Mouse (Mus musculus) hindbrain, postnatal 0 days (tissue): ENCODE measurements around the gene Klf2. TPM values are rescaled to one million over a fixed set of nuclear protein-coding genes. Genes with fewer than 3 reads are reported as not detected.

ENCODE experiments used
- ATAC-seq: fragments of 200-750 bp; cut with Nextera tagmentation; 2 replicates; pipeline ENCODE4 v1.8.0; 2017; ENCODE audit warnings: mild to moderate bottlenecking, moderate TSS enrichment, moderate library complexity
- DNase-seq: peaks from one replicate; pipeline ENCODE4 v3.0.0-alpha.2; 2015; ENCODE audit warnings: low spot score
- H3K27ac ChIP-seq: fragments of 300-500 bp; sonication (generic); 2 replicates; pipeline ENCODE4 v1.5.1; 2014; ENCODE audit warnings: mild to moderate bottlenecking
- H3K27me3 ChIP-seq: fragments of 300-500 bp; sonication (generic); 2 replicates; pipeline ENCODE4 v1.6.1; 2014; ENCODE audit warnings: low read length, mixed read lengths; ENCODE audit not compliant: insufficient read depth
- H3K36me3 ChIP-seq: fragments of 300-500 bp; sonication (generic); 2 replicates; pipeline ENCODE4 v1.6.1; 2014; ENCODE audit warnings: low read length, mixed read lengths; ENCODE audit not compliant: insufficient read depth
- H3K4me1 ChIP-seq: fragments of 300-500 bp; sonication (generic); 2 replicates; pipeline ENCODE4 v1.6.1; 2014; ENCODE audit warnings: antibody characterized with exemption, low read length, mixed read lengths; ENCODE audit not compliant: insufficient read depth
- H3K4me2 ChIP-seq: fragments of 300-500 bp; sonication (generic); 2 replicates; pipeline ENCODE4 v1.6.1; 2014; ENCODE audit warnings: low read depth, mild to moderate bottlenecking, low read length, moderate library complexity, mixed read lengths
- H3K4me3 ChIP-seq: fragments of 300-500 bp; sonication (generic); 2 replicates; pipeline ENCODE4 v1.5.1; 2014; ENCODE audit warnings: low read length
- H3K9ac ChIP-seq: fragments of 300-500 bp; sonication (generic); replicated peaks from 2 replicates; pipeline ENCODE4 v1.6.1; 2014; ENCODE audit warnings: mild to moderate bottlenecking, low read length, moderate library complexity, mixed read lengths
- H3K9me3 ChIP-seq: fragments of 300-500 bp; sonication (generic); 2 replicates; pipeline ENCODE4 v1.6.1; 2016; ENCODE audit warnings: low read length, mixed read lengths
- CTCF ChIP-seq: IDR thresholded peaks from 2 replicates; pipeline ENCODE4 v1.5.1; 2016; ENCODE audit warnings: antibody characterized with exemption, control low read depth, low read depth
- WGBS: fragments of 180-500 bp; shearing (Covaris S2); extraction: QIAGEN DNeasy Blood & Tissue Kit; methylation state at CpG from one replicate; pipeline ENCODE4 v1.1.7; 2014; 5-methylcytosine and 5-hydroxymethylcytosine counted together
- polyA plus RNA-seq: library from polyadenylated mRNA; unstranded; fragments of >200 nt; fragmentation: Nextera tagmentation; extraction: Ambion mirVana; gene quantifications from 2 replicates; pipeline ENCODE4 v1.2.1, GENCODE M21; 2015
- total RNA-seq: library from RNA; depleted of rRNA; stranded (reverse); fragments of >200 nt; gene quantifications from 2 replicates; pipeline ENCODE4 v1.2.3, GENCODE M21; 2014; rRNA removed

The Klf2 gene
- total and polyA plus RNA-seq, 2 experiments from 2014 or later: 8.2 to 9.9 TPM

GRCm38 (mm10) chr8:72354272-72354671 is 35.4 kb downstream of the Klf2 start:
- Histone ChIP-seq H3K9me3 (no peaks in the 10 kb centered on the region), H3K36me3 (peaks cover 38% of the 10 kb centered on the region), H3K9ac (no peak overlapping the region), H3K27me3 (no peaks in the 10 kb centered on the region), H3K4me1 (no peaks in the 10 kb centered on the region), H3K27ac (no peak overlapping the region), H3K4me3 (no peak overlapping the region), H3K4me2 (no peak overlapping the region)
- no peak for TF ChIP-seq CTCF
- DNase-seq (no peak), ATAC-seq (no peak)
- 83% methylated on average over 11 of the region's 11 CpGs for WGBS

GRCm38 (mm10) chr8:72356593-72356992 is 37.8 kb downstream of the Klf2 start:
- TF ChIP-seq CTCF: no peak
- peaks cover 53% of the 10 kb centered on the region for H3K36me3 ChIP-seq
- H3K9me3 ChIP-seq: no peaks in the 10 kb centered on the region
- ATAC-seq (no peak), DNase-seq (no peak)
- no peak overlapping the region for H3K9ac ChIP-seq
- no peaks in the 10 kb centered on the region for H3K4me1 ChIP-seq
- H3K27me3 ChIP-seq: no peaks in the 10 kb centered on the region
- 94% methylated on average over 3 of the region's 3 CpGs for WGBS
- H3K4me2 ChIP-seq: no peak overlapping the region
- H3K27ac ChIP-seq: no peak overlapping the region
- no peak overlapping the region for H3K4me3 ChIP-seq

- peaks cover 79% of the 10 kb centered on the region for H3K36me3 ChIP-seq
- H3K27ac ChIP-seq: no peak overlapping the region
- no peak for TF ChIP-seq CTCF
- H3K4me1 ChIP-seq: no peaks in the 10 kb centered on the region
- H3K27me3 ChIP-seq: no peaks in the 10 kb centered on the region
- H3K4me3 ChIP-seq: no peak overlapping the region
- no peak overlapping the region for H3K4me2 ChIP-seq
- ATAC-seq (no peak), DNase-seq (no peak)
- H3K9ac ChIP-seq: no peak overlapping the region
- no peaks in the 10 kb centered on the region for H3K9me3 ChIP-seq
Measured at GRCm38 (mm10) chr8:72360162-72360561, 41.3 kb downstream of the Klf2 start.

- H3K27ac ChIP-seq: no peak overlapping the region
- no peaks in the 10 kb centered on the region for H3K27me3 ChIP-seq
- ATAC-seq (no peak), DNase-seq (no peak)
- WGBS: 92% methylated on average over 4 of the region's 4 CpGs
- H3K4me1 ChIP-seq: no peaks in the 10 kb centered on the region
- H3K4me3 ChIP-seq: no peak overlapping the region
- H3K9me3 ChIP-seq: no peaks in the 10 kb centered on the region
- no peak overlapping the region for H3K4me2 ChIP-seq
- no peak overlapping the region for H3K9ac ChIP-seq
- no peak for TF ChIP-seq CTCF
- H3K36me3 ChIP-seq: peaks cover 64% of the 10 kb centered on the region
Measured at GRCm38 (mm10) chr8:72362754-72363153, 43.9 kb downstream of the Klf2 start.

- Histone ChIP-seq H3K4me1 (no peaks in the 10 kb centered on the region), H3K27ac (no peak overlapping the region), H3K9me3 (no peaks in the 10 kb centered on the region), H3K4me3 (no peak overlapping the region), H3K9ac (no peak overlapping the region), H3K4me2 (no peak overlapping the region), H3K27me3 (no peaks in the 10 kb centered on the region), H3K36me3 (peaks cover 71% of the 10 kb centered on the region)
- WGBS: 86% methylated on average over 7 of the region's 7 CpGs
- DNase-seq: no peak
- no peak for ATAC-seq
- TF ChIP-seq CTCF: no peak
Measured at GRCm38 (mm10) chr8:72363457-72363856, 44.6 kb downstream of the Klf2 start.

- DNase-seq (no peak), ATAC-seq (no peak)
- TF ChIP-seq CTCF: no peak
- Histone ChIP-seq H3K4me2 (no peak overlapping the region), H3K27ac (no peak overlapping the region), H3K9ac (no peak overlapping the region), H3K4me1 (no peaks in the 10 kb centered on the region), H3K4me3 (no peak overlapping the region), H3K36me3 (peaks cover 72% of the 10 kb centered on the region), H3K9me3 (no peaks in the 10 kb centered on the region), H3K27me3 (no peaks in the 10 kb centered on the region)
- 96% methylated on average over 2 of the region's 2 CpGs for WGBS
Measured at GRCm38 (mm10) chr8:72365016-72365415, 46.2 kb downstream of the Klf2 start.

- peaks cover 78% of the 10 kb centered on the region for H3K36me3 ChIP-seq
- no peak overlapping the region for H3K27ac ChIP-seq
- no peaks in the 10 kb centered on the region for H3K4me1 ChIP-seq
- H3K9me3 ChIP-seq: no peaks in the 10 kb centered on the region
- peak; percentile 92 for TF ChIP-seq CTCF
- H3K4me2 ChIP-seq: no peak overlapping the region
- H3K27me3 ChIP-seq: no peaks in the 10 kb centered on the region
- DNase-seq (peak; percentile 82), ATAC-seq (peak; percentile 82)
- no peak overlapping the region for H3K9ac ChIP-seq
- WGBS: 25% methylated on average over 3 of the region's 3 CpGs
- no peak overlapping the region for H3K4me3 ChIP-seq
Measured at GRCm38 (mm10) chr8:72365826-72366225, 47.0 kb downstream of the Klf2 start.

- H3K27ac ChIP-seq: no peak overlapping the region
Measured at GRCm38 (mm10) chr8:72366435-72366834, 47.6 kb downstream of the Klf2 start.

More at GRCm38 (mm10) chr8:72366435-72366834, 47.6 kb downstream of the Klf2 start:
- WGBS: 92% methylated on average over 2 of the region's 2 CpGs
- Histone ChIP-seq H3K27me3 (no peaks in the 10 kb centered on the region), H3K36me3 (peaks cover 76% of the 10 kb centered on the region), H3K9me3 (no peaks in the 10 kb centered on the region), H3K4me1 (no peaks in the 10 kb centered on the region), H3K4me3 (no peak overlapping the region), H3K4me2 (no peak overlapping the region), H3K9ac (no peak overlapping the region)
- no peak for TF ChIP-seq CTCF
- no peak for ATAC-seq
- no peak for DNase-seq

Other genes starting within 250 kb of the Klf2 start
- gene Olfr373, start 235.9 kb upstream of the Klf2 start, total RNA-seq: not detected in 2 replicates
- 0.04 TPM in 1 of 2 replicates, not detected in the other for gene Olfr373, start 235.9 kb upstream of the Klf2 start, polyA plus RNA-seq
- not detected in 2 replicates for gene Olfr374, start 212.0 kb upstream of the Klf2 start, total RNA-seq
- gene Olfr374, start 212.0 kb upstream of the Klf2 start, polyA plus RNA-seq: not detected in 2 replicates
- gene Tpm4, start 184.1 kb upstream of the Klf2 start, total RNA-seq: 76.2 and 83.2 TPM in 2 replicates
- 124 and 127 TPM in 2 replicates for gene Tpm4, start 184.1 kb upstream of the Klf2 start, polyA plus RNA-seq
- 26.6 and 29.5 TPM in 2 replicates for gene Rab8a, start 157.8 kb upstream of the Klf2 start, total RNA-seq
- gene Rab8a, start 157.8 kb upstream of the Klf2 start, polyA plus RNA-seq: 64.8 and 71.5 TPM in 2 replicates
- not detected in 2 replicates for gene Hsh2d, start 129.4 kb upstream of the Klf2 start, total RNA-seq
- gene Hsh2d, start 129.4 kb upstream of the Klf2 start, polyA plus RNA-seq: 0.14 TPM in 1 of 2 replicates, not detected in the other
- gene Cib3, start 106.2 kb upstream of the Klf2 start, total RNA-seq: not detected in 2 replicates
- not detected in 2 replicates for gene Cib3, start 106.2 kb upstream of the Klf2 start, polyA plus RNA-seq
- not detected in 2 replicates for gene Gm11034, start 105.4 kb upstream of the Klf2 start, total RNA-seq
- not detected in 2 replicates for gene Gm11034, start 105.4 kb upstream of the Klf2 start, polyA plus RNA-seq
- gene Fam32a, start 99.3 kb upstream of the Klf2 start, total RNA-seq: 90.0 and 94.7 TPM in 2 replicates
- 78.9 and 83.2 TPM in 2 replicates for gene Fam32a, start 99.3 kb upstream of the Klf2 start, polyA plus RNA-seq
- 76.8 and 81.3 TPM in 2 replicates for gene Ap1m1, start 79.0 kb upstream of the Klf2 start, total RNA-seq
- 197 and 216 TPM in 2 replicates for gene Ap1m1, start 79.0 kb upstream of the Klf2 start, polyA plus RNA-seq
- 0.36 and 1.5 TPM in 2 replicates for gene Gm10282, start 13.8 kb upstream of the Klf2 start, total RNA-seq
- 11.7 and 12.3 TPM in 2 replicates for gene Gm10282, start 13.8 kb upstream of the Klf2 start, polyA plus RNA-seq
- 49.6 and 66.0 TPM in 2 replicates for gene Eps15l1, start 102.4 kb downstream of the Klf2 start, total RNA-seq
- 43.4 and 45.5 TPM in 2 replicates for gene Eps15l1, start 102.4 kb downstream of the Klf2 start, polyA plus RNA-seq
- gene Calr3, start 124.8 kb downstream of the Klf2 start, total RNA-seq: 0.40 and 0.42 TPM in 2 replicates
- gene Calr3, start 124.8 kb downstream of the Klf2 start, polyA plus RNA-seq: 1.4 and 1.9 TPM in 2 replicates
- 8.6 and 11.3 TPM in 2 replicates for gene 1700030K09Rik, start 124.8 kb downstream of the Klf2 start, total RNA-seq
- 13.1 and 13.2 TPM in 2 replicates for gene 1700030K09Rik, start 124.8 kb downstream of the Klf2 start, polyA plus RNA-seq
- gene Cherp, start 156.2 kb downstream of the Klf2 start, total RNA-seq: 27.0 and 90.6 TPM in 2 replicates
- 37.3 and 40.3 TPM in 2 replicates for gene Cherp, start 156.2 kb downstream of the Klf2 start, polyA plus RNA-seq
- gene Slc35e1, start 173.6 kb downstream of the Klf2 start, total RNA-seq: 57.3 and 65.8 TPM in 2 replicates
- 12.5 and 12.9 TPM in 2 replicates for gene Slc35e1, start 173.6 kb downstream of the Klf2 start, polyA plus RNA-seq
- gene Med26, start 229.2 kb downstream of the Klf2 start, total RNA-seq: 12.4 and 15.2 TPM in 2 replicates
- 14.0 and 15.5 TPM in 2 replicates for gene Med26, start 229.2 kb downstream of the Klf2 start, polyA plus RNA-seq